Mouse (Mus musculus): ENCODE measurements at regions not wholly inside any gene's neighbourhood (a gene's known extent, or its start where the extent isn't known, plus 50 kb on each side); places are given as distances from the start of the nearest gene placed in this dataset.

DNA sequence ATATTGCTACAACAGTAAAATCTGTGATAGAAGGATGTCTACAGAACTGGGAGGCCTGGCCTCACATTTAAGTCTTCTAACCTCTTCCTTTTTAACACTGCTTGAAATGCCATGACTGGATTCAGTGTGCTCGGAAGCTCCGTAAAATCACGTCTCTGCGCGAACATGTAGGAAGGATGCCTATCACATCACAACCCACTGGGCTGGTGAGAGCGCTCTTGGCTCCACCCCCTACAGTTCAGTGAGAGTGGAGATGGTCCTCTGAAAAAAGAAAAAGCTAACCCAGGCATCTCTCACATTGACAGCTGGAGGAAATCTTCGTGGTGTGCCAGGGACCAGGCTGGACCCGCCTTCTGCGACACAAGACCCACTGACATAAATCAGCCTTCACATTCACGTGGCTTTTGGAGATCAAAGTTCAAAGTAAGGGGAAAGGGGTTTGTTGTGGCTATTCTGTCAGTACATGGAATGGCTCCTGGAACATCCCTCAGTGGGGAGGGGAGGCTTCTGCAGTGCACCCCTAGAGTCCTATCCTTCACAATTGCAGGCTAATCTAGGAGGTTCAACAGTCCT lies 230.8 kb upstream of the Jmjd1c start:
- peak; percentile 2 to 16 for DNase-seq

DNA sequence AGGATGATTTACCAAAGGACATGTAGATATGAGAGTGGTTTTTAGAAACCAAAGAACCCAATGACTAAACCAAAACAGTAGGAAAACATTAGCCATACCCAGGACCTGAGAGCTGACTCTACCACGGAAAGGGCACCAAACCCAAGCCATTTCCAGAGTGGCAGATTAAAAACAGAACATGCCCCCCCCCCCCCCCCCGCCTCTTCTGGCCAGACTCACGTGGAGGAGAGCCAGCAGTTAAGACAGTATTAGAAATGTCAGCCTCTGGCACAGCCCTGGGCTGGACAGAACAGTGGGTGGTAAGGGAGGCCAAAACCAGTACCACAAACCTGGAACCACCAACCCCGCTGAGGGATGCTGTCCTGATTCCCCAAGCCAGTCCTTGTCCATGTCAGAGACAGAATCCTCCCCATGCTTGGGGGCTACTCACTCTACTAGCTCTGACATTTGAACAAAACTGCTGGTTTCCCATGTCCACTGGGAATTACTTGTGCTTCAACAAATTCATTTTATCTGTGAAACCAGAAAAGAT lies 224.7 kb upstream of the Jmjd1c start:
- no peak for DNase-seq

DNA sequence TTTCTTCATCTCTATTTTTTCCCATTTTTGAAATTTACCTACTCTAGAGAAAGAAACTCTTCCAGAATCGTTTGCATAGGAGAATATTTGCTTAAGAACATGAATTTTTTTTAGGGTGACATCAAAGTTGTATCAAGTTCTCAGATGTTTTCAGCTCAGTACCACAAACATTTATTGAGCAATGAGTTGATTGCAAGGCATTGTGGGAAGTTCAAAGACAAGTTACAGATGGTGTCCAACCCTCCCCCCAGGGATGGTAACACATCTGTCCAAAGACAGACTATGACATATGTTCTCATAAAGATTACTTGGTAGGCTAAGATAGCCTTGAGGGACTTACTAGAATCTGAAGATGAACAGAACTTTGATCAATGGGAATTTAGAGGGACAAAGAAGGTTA lies 224.3 kb upstream of the Jmjd1c start:
- no peak for DNase-seq

DNA sequence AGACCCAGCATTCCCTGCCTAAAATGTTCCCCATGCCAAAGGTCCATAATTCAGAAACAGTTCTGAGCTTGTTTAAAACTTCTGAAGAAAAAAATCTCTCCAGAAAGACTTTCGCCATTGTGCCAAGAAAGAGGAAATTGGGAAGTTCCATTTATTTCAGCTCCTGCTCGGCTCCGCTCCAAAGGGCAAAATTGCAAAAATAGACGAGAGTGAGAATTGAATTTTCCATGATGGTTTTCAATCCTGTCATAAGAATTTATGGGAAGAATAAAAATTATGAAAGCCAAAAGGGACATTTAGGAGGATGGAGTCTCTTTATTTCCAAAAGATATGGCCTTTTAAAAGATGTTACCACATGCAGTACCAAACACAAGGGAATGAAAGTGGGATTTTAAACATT lies 222.5 kb upstream of the Jmjd1c start:
- no peak for DNase-seq

DNA sequence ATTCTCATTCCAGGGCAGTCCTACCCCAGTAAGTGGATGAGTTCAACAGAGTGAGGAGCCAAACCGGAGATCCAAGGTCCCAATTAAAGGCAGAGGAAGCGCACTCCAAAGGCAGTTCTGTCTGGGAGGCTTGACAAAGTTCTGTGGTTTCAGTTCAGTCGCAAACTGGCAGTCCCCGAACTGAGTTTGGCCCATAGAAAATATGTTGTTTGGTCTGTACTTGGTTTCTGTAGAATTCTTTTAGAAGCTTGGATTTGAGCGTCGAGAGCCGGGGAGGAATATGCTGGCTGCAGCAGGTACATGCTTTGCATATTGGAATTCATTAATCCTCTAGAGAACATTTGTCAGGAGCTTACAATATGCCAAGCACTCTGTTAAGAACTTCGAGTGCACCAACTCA lies 216.9 kb upstream of the Jmjd1c start:
- DNase-seq, result no peak

DNA sequence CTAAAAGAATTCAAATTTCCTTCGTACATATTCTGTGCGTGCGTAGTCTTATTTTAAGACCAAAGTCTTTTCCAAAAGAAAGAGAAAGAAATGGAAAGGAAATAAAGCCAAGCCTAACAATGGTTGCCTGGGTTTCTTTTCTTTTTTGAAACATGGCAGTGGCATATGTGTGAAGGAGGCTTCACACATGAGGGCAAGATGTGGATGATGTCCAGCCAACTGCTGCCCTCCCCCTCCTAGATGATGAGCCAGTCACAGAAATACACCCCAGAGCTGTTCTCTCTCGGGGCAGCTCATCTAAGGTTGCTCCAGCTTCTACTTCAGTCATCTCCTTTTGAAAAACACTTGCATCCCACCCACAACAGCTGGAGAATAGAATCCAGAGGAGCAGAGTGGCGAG lies 213.1 kb upstream of the Jmjd1c start:
- no peak for DNase-seq

DNA sequence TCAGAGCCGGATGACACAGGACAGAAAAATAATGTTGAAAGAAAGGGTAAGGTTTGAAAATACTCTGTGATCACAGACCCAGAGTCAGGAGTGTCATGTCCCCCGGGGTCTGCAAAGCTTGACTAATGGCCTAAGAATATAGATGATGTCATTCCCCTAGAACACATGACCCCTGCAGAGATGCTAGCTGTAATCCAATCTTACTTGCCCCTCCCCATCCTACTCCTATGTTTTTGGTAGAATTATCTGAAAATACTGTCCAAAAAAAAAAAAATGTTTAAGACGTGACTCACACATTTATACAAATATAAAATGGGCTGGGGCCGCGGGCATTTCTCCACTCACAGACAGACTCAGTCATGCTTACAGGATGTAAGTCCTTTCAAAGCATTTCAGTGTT lies 210.3 kb upstream of the Jmjd1c start:
- DNase-seq, result no peak

DNA sequence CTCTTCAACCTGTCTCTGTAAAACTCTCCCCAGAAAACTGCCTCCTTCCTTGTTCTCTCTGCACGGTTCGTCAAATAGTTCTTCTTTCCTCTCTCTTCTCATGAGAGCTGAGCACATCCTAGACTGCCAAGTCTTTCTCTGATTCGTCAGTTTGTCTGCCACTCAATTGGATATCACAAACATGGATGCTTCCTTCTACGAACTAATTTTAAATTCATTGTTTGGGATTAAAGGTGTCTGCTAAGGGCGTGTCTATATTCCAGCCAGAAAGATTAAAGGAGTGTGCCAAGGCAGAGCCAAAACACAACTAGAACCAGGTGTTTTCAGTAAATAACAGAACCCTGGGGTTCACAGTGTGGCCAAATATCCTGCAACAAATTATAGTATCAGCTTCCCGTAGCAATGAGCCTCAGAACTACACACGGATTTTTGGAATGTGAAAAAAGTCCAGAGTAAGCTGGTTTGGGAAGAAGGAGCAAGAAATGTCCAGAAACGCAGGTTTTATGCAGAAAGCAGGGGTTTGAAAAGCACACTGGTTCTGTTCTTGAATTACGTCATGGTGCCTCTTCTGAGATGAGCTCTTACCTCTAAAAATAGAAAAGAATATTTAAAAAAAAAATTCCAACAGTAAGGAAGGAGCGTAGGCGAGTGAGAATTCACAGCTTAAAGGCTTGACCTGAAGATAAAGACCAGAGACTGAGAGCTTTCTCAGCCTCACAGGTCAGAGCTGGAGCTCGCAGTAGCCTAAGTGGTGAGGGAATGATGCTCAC lies 206.0 kb upstream of the Jmjd1c start:
- no peak for DNase-seq

DNA sequence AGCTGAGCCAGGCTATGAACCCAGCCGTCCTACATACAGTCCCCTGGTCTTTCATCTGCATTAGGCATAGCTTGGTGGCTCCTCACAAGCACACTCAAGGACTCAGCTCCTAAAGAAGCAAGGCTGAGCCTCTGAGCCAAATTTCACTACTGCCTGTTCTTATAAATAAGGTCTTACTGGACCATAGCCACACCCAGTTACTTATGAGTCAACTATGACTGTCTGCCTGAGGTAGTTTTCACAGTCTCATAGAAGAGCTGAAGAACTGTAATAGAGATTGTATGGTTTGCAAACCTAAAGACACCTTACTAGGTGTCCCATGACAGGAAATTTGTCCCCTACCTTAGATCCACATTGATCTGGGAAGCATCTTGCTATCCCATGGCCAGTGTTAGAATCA lies 204.1 kb upstream of the Jmjd1c start:
- no peak for DNase-seq

DNA sequence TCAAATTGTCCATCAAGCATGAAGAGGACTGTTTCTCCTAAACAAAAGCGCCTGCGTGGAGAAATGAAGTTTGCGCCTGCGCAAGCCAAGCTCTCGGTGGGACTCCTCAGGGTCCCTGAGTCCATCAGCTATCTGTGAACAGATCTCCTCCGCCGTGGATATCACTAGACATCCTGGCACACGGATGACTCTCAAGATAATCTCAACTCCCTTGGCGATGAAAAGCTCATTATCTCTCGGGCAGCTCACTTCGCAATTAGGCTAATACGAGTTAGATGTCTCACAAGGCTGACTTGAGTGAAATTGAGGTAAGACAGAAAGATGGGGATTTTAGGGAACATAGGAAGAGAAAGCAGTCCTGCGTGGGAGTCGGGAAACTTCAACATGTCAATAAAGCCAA lies 202.1 kb upstream of the Jmjd1c start:
- no peak for DNase-seq

DNA sequence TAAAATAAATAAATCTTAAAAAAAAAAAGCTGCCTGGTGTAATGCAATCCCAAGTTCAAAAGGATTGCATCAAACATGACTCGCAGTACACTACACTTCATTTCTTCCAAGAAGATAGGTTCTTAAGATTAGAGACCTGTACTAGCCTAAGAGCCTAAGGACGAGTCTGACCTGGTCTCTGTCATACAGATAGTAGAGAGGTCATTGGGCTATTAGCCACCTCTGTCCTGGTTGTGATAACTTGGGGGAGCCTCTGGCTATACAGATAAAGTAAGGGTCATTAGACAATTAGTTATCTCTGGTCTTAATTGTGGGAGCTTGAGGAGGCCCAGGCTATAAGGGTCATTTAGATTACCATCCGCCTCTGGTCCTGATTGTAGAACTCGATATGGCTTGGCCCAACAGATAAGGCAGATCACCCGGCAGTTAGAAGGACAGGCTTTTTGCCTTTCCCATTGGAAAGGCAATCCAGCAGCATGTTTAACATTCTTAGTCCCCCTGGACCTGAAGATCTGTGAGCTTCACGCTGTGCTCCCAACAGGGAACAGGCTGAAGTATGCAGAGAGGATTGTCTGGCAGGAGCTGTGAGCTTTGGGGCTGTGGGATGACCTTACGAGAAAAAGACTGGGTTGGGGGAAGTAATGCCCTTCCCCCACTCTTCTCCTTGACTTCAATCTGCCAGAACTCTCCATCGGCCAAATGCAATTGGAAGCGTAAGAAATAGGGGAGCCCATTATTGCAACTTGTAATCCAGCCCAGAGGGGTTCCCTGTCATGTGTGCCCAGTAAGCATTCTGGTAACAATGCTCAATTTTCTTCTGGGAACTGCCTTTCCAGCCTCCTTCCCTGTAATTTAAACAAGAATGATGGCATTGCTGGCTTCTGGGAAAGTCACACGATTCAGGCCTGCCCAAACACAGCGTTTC lies 199.0 kb upstream of the Jmjd1c start:
- no peak for DNase-seq

DNA sequence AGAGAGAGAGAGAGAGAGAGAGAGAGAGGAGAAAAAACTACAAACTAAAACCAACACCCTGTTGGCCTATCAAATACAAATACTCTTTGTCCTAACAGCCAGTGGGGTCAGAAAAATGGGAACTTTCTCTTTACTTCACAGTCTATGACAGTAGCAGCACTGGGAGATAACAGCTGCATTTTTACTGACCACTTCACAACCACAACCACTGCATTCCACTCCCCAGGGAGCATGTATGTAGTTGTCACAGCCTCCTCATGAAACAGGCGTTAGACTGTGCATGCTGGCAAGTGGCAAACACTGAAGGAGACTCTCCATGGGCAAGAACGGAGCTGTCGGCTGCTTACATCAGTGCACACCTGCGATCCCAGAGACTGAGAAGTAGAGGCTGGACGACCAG lies 196.2 kb upstream of the Jmjd1c start:
- DNase-seq, result no peak

DNA sequence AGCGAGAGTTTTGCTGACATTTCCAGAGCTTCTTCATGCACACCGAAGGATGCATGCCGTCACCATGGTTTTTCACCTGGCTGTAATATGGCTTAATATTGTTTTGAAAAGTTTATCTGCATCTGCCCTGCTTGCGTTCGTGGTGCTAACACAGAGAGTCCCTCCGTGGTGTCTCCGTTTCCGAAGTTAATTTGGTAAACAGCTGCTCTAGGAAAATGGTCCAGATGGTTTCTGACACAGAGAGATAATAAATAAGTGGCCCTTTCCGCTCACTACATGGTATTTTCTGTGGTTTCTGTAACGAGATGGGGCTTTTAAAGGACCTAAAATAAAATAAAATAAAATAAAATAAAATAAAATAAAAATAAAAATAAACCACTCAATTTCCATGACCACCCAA lies 195.1 kb upstream of the Jmjd1c start:
- DNase-seq, result no peak

DNA sequence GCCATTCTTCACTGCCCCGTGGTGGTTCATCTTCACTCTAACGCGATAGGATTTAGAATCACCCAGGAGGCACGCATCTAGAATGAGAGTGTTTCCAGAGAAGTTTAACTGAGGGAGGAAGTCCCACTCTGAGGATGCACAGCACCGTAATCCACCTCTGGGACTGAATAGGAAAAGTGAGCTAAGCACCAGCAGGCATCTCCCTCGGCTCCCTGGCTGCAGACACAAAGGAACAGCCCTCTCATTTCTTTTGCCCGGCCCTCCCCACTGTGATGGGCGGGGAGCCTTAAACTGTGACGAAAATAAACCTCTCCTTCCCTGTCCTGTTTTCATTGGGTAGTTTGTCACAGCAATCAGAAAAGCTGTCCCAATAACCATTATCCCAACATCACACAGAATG lies 194.1 kb upstream of the Jmjd1c start:
- DNase-seq, result no peak

DNA sequence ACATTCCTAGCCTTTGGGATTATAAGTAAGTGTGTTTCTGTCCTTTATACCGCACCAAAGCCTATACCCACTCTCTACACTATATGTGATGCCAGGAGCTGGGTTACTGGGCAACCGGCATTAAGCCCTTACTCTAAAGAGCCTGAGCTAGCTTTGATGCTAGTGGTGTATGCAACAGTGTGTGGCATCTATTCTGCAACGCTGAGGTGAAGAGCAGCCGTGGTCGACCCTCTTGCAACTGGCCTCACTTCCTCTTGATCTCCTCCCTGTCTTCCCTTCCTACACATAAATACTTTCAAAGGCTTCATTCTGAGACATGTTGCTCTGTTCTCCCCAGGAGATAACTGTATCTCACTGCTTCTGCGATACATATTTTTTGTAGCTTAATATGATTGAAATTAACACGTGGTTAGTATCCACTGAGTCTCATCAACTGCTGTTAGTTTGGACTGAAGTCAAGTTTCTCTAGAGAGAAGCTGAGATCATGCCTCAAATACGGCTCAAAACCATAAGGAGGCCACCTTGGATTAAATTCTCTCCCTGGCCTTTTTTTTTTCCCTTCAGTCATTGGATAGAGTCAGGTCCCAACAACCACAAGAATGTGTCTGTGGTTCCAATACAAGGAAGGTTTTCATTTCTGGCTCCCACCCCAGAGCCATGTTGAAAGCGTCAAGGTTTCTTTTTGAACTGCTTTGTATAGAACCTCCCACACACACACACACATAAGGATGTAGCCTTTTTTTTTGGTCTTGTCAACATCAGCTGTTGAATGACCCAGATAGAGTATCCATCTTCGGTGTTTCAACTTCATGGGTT lies 191.2 kb upstream of the Jmjd1c start:
- no peak for DNase-seq

DNA sequence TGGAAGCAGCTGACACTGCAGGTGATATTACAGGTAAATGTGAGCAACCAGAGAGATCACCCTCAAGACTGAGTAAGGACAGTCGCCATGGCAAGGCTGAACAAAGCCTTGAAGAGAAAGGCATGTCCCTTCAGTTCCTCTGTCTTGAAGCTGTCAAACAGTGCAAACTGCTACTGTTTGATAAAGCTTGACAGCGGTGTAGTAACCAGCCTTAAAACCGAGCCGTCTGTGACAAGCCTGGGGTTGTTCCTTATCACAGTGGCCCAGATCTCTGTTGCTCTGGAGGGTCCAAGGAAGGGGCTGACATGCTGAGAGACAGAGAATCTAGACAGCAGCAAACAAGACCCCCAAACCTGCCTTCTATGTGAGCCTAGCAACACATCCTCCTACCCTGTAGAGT lies 188.1 kb upstream of the Jmjd1c start:
- no peak for DNase-seq

DNA sequence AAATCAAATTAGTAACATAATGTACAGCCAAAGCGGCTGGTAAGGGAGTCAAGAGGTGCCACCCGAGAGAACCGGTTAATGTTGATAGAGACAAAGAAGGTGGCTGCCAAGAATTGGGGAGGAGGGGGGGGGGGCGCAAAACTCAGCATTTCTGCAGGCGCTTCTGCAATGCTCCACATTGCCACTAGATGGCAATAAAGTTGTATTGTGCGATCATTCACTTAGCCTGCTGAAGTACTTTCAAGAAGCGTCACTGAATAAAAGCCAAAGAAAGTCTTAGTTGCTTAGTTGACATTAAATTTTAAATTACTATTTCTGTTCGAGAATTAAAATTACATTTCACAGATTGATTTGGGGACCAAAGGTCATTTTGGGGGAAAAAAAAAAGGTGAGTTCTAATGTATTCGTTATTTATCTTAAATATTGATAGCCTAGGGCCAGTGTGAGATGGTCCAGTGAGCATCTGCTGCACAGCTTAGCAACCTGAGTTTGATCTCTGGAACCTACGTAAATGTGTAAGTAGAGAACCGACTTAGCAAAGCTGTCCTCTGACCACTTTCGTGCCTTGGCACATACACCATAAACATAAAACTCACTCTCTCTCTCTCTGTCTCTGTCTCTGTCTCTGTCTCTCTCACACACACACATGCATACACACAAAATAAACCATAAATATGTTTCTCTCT lies 186.6 kb upstream of the Jmjd1c start:
- DNase-seq, result peak; percentile 67 to 69

DNA sequence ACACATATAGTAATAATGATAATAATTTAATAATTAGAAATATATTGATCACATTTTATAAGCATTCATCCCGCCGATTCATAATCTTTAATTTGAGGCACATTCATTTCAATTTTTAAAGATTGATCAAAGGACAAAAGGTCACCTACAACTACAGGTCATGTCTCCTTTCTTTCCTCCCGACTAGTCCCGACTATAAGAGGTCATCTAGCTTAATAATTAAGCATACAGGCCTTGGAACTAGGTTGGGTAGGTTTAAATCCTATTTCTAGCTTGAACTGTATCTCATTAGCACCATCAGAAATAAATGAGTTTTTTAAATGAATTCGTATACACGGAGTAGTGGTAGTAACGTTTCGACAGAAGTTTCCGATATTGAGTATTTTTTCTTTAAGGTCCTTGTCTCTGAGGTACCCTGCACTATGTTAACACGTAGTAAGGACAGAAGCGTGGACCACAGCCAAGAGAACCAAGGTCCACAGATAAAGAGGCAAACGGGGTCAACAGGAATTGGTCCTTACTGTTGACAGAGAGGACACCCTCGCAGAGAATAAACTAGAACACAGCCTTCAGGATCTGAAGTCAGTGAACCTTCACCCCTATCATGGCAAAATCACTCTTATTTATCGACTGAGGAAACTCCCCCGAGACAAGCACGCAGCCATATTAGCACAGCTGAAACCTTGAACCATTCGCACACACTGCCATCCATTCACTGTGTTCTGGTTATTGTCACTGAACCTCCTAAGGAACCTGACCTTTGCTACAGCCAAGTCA lies 185.8 kb upstream of the Jmjd1c start:
- no peak for DNase-seq

DNA sequence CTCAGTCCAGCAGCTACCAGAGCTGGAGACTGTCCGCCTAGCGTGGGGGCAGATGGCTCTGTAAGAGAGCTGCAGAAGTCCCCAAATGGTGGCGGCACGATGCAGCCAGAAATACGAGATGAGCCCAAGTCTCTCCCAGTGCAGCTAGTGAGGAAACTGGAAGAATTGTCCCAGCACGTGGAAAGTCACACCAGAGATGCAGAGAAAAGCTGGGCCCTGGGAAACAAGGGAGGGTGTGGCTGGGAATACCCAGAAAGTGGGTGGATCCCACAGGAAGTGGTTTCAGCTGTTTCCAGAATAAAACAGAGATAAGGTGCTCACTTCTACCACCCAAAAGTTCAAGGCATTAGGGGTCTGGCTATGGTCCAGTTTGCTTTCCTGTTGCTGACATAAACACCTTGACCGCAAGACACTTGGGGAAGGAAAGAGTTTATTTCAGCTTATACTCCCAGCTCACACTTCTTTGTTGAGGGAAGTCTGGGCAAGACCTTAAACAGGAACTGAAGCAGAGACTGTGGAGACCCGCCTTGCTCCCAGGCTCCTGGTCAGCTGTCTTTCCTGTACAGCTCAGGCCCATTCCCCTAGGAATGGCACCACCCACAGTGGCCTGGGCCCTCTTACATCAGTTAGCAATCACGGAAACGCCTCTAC lies 184.5 kb upstream of the Jmjd1c start:
- no peak for DNase-seq

DNA sequence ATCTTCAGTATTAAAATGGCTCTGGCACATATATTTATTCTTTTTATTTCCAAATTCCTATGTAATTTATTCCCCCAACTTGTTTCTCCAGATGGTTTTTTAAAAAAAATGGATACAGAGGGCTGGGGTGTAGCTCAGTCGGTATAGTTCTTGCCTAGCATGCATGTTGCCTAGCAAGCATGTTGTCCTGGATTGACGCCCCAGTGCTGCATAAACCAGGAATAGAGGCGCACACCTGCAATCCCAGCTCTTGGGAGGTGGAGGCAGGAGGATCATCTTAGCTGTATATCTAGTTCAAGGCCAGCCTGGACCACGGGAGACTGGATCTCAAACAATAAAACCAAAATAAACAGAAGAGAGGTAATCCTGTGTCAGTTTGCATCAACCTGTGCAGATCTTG lies 183.5 kb upstream of the Jmjd1c start:
- no peak for DNase-seq

DNA sequence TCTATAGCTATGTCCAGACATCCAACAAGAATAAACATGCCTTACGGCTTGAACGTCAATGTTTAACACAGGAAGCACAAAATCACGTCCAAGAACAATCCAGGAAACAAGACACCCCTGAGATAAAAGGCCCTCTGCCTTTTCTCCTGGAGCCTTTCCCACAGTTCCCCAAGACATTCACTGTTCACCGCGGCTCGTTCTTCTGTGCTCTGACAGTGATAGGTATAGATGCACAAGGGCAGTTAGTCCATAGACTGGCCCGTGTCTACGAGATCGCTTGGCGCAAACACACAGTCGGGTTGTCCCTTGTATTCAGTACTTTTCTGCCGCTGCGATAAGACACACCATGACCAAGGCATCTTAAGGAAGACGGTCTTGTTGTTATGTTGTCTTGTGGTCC lies 182.7 kb upstream of the Jmjd1c start:
- DNase-seq, result no peak
